Comparison of ENCODE assay signal across 8 mouse cellular contexts in genomic region chr10:30802681-30803586, GRCm38 (mm10). TPM values are rescaled to one million over a fixed set of nuclear protein-coding genes. Genes with fewer than 3 reads are reported as not detected.
DNase-seq lines count a peak whose midpoint lies in the region; ATAC-seq and TF ChIP-seq lines count a peak whose summit lies in the region.

Gene Ncoa7 (minus strand): TSS chr10:30803326.

- under 1% methylated on average over 76 of the region's 89 CpGs for WGBS in heart, embryonic 13.5 days
- WGBS in liver, embryonic 14.5 days (ENCODE audit: insufficient replicate concordance), result under 1% methylated on average over 86 of the region's 89 CpGs
- under 1% methylated on average over 64 of the region's 89 CpGs for WGBS in stomach, embryonic 15.5 days

- H3K4me3 ChIP-seq in erythroblast, embryonic 14.5 days (replicated peaks), result peak within 1 kb of the TSS; percentile 78
- H3K4me3 ChIP-seq in heart, embryonic 13.5 days, result peak within 1 kb of the TSS; percentile 92
- peak within 1 kb of the TSS; percentile 75 to 98 for H3K4me3 ChIP-seq in liver, embryonic 14.5 days (ENCODE audit: insufficient read depth in 1 of 2, low read depth in 2 of 2, low read length in 2 of 2)
- H3K4me3 ChIP-seq in stomach, embryonic 15.5 days (replicated peaks), result peak within 1 kb of the TSS; percentile 72

- ATAC-seq in CD4-positive, CD25-positive, alpha-beta regulatory T cell, adult 4 months, result peak; percentile 75
- peak; percentile 87 for ATAC-seq in heart, embryonic 13.5 days (ENCODE audit: extremely low read depth, insufficient number of reproducible peaks, low FRiP score, low TSS enrichment)
- ATAC-seq in liver, embryonic 14.5 days (ENCODE audit: insufficient read depth), result peak; percentile 94
- ATAC-seq in stomach, embryonic 15.5 days (ENCODE audit: insufficient read depth, low FRiP score, low read depth), result peak; percentile 93

- H3K4me1 ChIP-seq in erythroblast, embryonic 14.5 days (ENCODE audit: control insufficient read depth), result peaks cover 47% of the 10 kb centered on the region
- peaks cover 17% of the 10 kb centered on the region for H3K4me1 ChIP-seq in heart, embryonic 13.5 days
- peaks cover 9 to 18% of the 10 kb centered on the region in 2 experiments for H3K4me1 ChIP-seq in liver, embryonic 14.5 days (replicated peaks; ENCODE audit: control insufficient read depth in 2 of 2, insufficient read depth in 2 of 2, low read length in 1 of 2)
- H3K4me1 ChIP-seq in stomach, embryonic 15.5 days, result no peaks in the 10 kb centered on the region

- peaks cover 15% of the 10 kb centered on the region for H3K27me3 ChIP-seq in erythroblast, embryonic 14.5 days (ENCODE audit: control insufficient read depth)
- H3K27me3 ChIP-seq in heart, embryonic 13.5 days (replicated peaks), result no peaks in the 10 kb centered on the region
- no peaks in the 10 kb centered on the region for H3K27me3 ChIP-seq in liver, embryonic 14.5 days (ENCODE audit: control insufficient read depth, insufficient read depth, low read length)
- no peaks in the 10 kb centered on the region for H3K27me3 ChIP-seq in stomach, embryonic 15.5 days (replicated peaks)

- H3K27ac ChIP-seq in heart, embryonic 13.5 days (replicated peaks), result peak within 1 kb of the TSS; percentile 96
- peak within 1 kb of the TSS; percentile 95 for H3K27ac ChIP-seq in liver, embryonic 14.5 days
- peak within 1 kb of the TSS; percentile 96 for H3K27ac ChIP-seq in stomach, embryonic 15.5 days

- no peak for TF ChIP-seq CTCF in liver, embryonic 14.5 days (IDR thresholded peaks at IDR 0.05; ENCODE audit: low read depth)

- peaks cover 30% of the 10 kb centered on the region for H3K36me3 ChIP-seq in erythroblast, embryonic 14.5 days (ENCODE audit: control insufficient read depth)
- no peaks in the 10 kb centered on the region for H3K36me3 ChIP-seq in heart, embryonic 13.5 days
- no peaks in the 10 kb centered on the region for H3K36me3 ChIP-seq in liver, embryonic 14.5 days (replicated peaks; ENCODE audit: control insufficient read depth, insufficient read depth, low read depth)
- no peaks in the 10 kb centered on the region for H3K36me3 ChIP-seq in stomach, embryonic 15.5 days

- H3K9me3 ChIP-seq in erythroblast, embryonic 14.5 days (ENCODE audit: control insufficient read depth, low read length), result peaks cover 3% of the 10 kb centered on the region
- H3K9me3 ChIP-seq in heart, embryonic 13.5 days, result no peaks in the 10 kb centered on the region
- no peaks in the 10 kb centered on the region for H3K9me3 ChIP-seq in liver, embryonic 14.5 days (ENCODE audit: control insufficient read depth, low read length)
- no peaks in the 10 kb centered on the region for H3K9me3 ChIP-seq in stomach, embryonic 15.5 days

- no peak for TF ChIP-seq EP300 in liver, embryonic 14.5 days (IDR thresholded peaks at IDR 0.05; ENCODE audit: low read depth)

- peak; percentile 52 for DNase-seq in brain, embryonic 18.5 days (ENCODE audit: low read depth, low spot score)
- peak; percentile 88 for DNase-seq in kidney, postnatal 10 days
- peak; percentile 64 to 68 (median 66) for DNase-seq in liver, embryonic 14.5 days (ENCODE audit: low read depth in 3 of 3, low spot score in 3 of 3)
- peak; percentile 86 for DNase-seq in neural tube, embryonic 10.5 days (ENCODE audit: extremely low spot score, low spot score)

- H3K4me2 ChIP-seq in heart, embryonic 13.5 days, result peak within 1 kb of the TSS; percentile 78
- H3K4me2 ChIP-seq in liver, embryonic 14.5 days (ENCODE audit: low read depth), result peak within 1 kb of the TSS; percentile 83
- peak within 1 kb of the TSS; percentile 69 for H3K4me2 ChIP-seq in stomach, embryonic 15.5 days

- peak within 1 kb of the TSS; percentile 93 for H3K9ac ChIP-seq in heart, embryonic 13.5 days
- peak within 1 kb of the TSS; percentile 89 for H3K9ac ChIP-seq in liver, embryonic 14.5 days (replicated peaks)
- H3K9ac ChIP-seq in stomach, embryonic 15.5 days, result peak within 1 kb of the TSS; percentile 66

RNA-seq across cellular contexts. Expression of gene Ncoa7, which starts in this region (rescaled TPM):
- 100 to 1,000 TPM; 105 to 122 TPM for polyA plus RNA-seq in CD4-positive, CD25-positive, alpha-beta regulatory T cell, adult 4 months (2017; shearing (Covaris generic))
- polyA plus RNA-seq in erythroblast, embryonic 14.5 days (2012), result 2.8 and 4.3 TPM in 2 replicates
- 7.1 and 7.2 TPM in 2 replicates for polyA plus RNA-seq in heart, embryonic 13.5 days (2015; fragmentation: Nextera tagmentation; extraction: Ambion mirVana)
- 4.9 and 7.7 TPM in 2 replicates for polyA plus RNA-seq in liver, embryonic 14.5 days (2012; rRNA removed)
- polyA plus RNA-seq in liver, embryonic 14.5 days (2014; fragmentation: Nextera tagmentation; extraction: Ambion mirVana), result 9.0 and 10.6 TPM in 2 replicates
- 10.5 and 11.6 TPM in 2 replicates for polyA plus RNA-seq in stomach, embryonic 15.5 days (2015; fragmentation: Nextera tagmentation; extraction: Ambion mirVana)

Comparison
In these comparisons a context has a peak if more than half of its experiments do, and no peak if none do; other contexts are left out.
1. Peak in every context shown above with its lines: DNase-seq, ATAC-seq, H3K4me3 ChIP-seq and H3K27ac ChIP-seq.